Mouse (Mus musculus): ENCODE results near the gene Cnnm4. TPM values are rescaled to one million over a fixed set of nuclear protein-coding genes. Genes with fewer than 3 reads are reported as not detected.
A peak's percentile ranks its signal among the peaks of the same experiment; 100 is the strongest.

The Cnnm4 gene
- total and polyA plus RNA-seq, 3 experiments: 3.0 to 4.6 (median 3.5) TPM

DNA sequence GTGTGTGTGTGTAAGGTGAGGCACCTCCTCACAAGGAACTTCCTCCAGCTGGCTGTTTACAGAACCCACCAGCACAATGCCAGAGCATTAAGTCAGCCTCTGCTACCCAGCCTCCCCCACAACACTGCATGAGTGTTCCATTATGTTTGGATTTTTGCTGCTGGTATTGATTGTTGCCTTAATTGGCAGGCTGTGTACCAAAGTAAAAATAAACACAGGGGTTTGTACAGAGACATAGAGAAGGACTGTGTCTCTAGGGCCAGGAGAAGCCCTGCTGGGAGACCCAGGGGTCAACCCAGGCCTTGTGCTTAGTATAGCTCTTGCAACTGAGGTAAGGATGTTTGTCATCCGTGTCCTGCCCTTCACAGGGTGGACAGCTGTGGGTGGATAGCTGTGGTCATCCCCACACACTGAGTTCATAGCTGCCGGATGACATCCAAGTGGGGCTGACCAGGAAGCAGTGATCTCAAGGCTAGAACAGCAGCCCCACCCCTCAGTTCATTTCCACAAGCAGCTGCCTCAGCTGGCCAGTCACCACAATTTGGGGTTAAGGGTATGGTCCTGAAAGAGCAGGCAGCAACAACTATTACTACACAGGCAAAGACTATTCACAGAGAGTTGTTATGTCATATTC lies 1.5 kb upstream of the Cnnm4 start:
- no peak for DNase-seq (ENCODE audit: extremely low read depth)
- Histone ChIP-seq H3K4me3 (replicated peaks in 1 of 3; ENCODE audit: low read depth in 2 of 3, low read length in 2 of 3, poor library complexity in 1 of 3) (no peak overlapping the region), H3K36me3 (replicated peaks in 1 of 2; ENCODE audit: control insufficient read depth in 1 of 2, insufficient read depth in 1 of 2, low read length in 1 of 2) (no peaks in the 10 kb centered on the region), H3K27ac (ENCODE audit: insufficient read depth, low read depth) (no peak overlapping the region), H3K9me3 (replicated peaks; ENCODE audit: low read length) (no peaks in the 10 kb centered on the region), H3K9ac (ENCODE audit: insufficient read depth, low read depth) (no peak overlapping the region), H3K4me1 (ENCODE audit: control insufficient read depth in 1 of 2, insufficient read depth in 2 of 2) (peaks cover 36 to 55% of the 10 kb centered on the region in 2 experiments), H3K79me2 (replicated peaks; ENCODE audit: control insufficient read depth, extremely low read depth, insufficient read depth, poor library complexity, severe bottlenecking) (no peaks in the 10 kb centered on the region), H3K27me3 (replicated peaks) (no peaks in the 10 kb centered on the region), H3K4me2 (ENCODE audit: insufficient read depth, low read depth, poor library complexity, severe bottlenecking) (no peak overlapping the region)
- in situ Hi-C loops (cut with MboI; ENCODE audit: low pct_ligation_motif_present, low pct_unique_long_range_greater_than_20kb, low sequenced_read_pairs) (loop anchor here (10.0 kb wide), 2 partner anchors 105 to 145 kb away; partner anchors contain the start of gene Kansl3), dilution Hi-C loops (cut with MboI; ENCODE audit: extremely low pct_ligation_motif_present, extremely low pct_unique_long_range_greater_than_20kb, low sequenced_read_pairs) (no loop called here)
- TF ChIP-seq CTCF (conservative IDR thresholded peaks at IDR 0.05 in 1 of 2, IDR thresholded peaks at IDR 0.05 in 1 of 2; ENCODE audit: low read depth in 2 of 2, low read length in 2 of 2): no peak
- no peak for TF ChIP-seq GABPA (IDR thresholded peaks at IDR 0.05; ENCODE audit: insufficient replicate concordance, low read depth, low read length)
- no peak for TF ChIP-seq ZMIZ1 (IDR thresholded peaks at IDR 0.05; ENCODE audit: low read depth, low read length)
- no peak for TF ChIP-seq ZNF384 (IDR thresholded peaks at IDR 0.05; ENCODE audit: low read depth, low read length)
- TF ChIP-seq POLR2A (IDR thresholded peaks at IDR 0.05; ENCODE audit: low read depth, low read length): no peak
- no peak for TF ChIP-seq SMC3 (IDR thresholded peaks at IDR 0.05; ENCODE audit: low read depth, low read length)
- no peak for TF ChIP-seq ELF1 (IDR thresholded peaks at IDR 0.05; ENCODE audit: low read depth, low read length)
- TF ChIP-seq NELFE (IDR thresholded peaks at IDR 0.05; ENCODE audit: low read depth, low read length): no peak
- no peak for TF ChIP-seq ETS1 (conservative IDR thresholded peaks at IDR 0.05; ENCODE audit: low read depth, low read length)
- TF ChIP-seq KAT2A (IDR thresholded peaks at IDR 0.05; ENCODE audit: insufficient replicate concordance, low read length): no peak

DNA sequence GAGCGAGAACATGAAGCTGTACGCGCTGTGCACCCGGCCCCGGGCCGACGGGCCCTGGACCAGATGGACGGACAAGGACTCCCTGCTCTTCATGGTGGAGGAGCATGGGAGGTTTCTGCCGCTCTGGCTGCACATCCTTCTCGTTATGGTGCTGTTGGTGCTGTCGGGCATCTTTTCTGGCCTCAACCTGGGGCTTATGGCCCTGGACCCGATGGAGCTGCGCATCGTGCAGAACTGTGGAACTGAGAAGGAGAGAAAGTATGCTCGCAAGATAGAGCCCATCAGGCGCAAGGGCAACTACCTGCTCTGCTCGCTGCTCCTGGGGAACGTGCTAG lies 653 bp downstream of the Cnnm4 start:
- H3K9me3 ChIP-seq (replicated peaks; ENCODE audit: low read length): no peaks in the 10 kb centered on the region
- no peaks in the 10 kb centered on the region for H3K36me3 ChIP-seq (replicated peaks in 1 of 2; ENCODE audit: control insufficient read depth in 1 of 2, insufficient read depth in 1 of 2, low read length in 1 of 2)
- H3K4me3 ChIP-seq (replicated peaks in 1 of 3; ENCODE audit: low read depth in 2 of 3, low read length in 2 of 3, poor library complexity in 1 of 3): peak overlapping the region; percentile 68 to 77 (median 75)
- H3K27me3 ChIP-seq (replicated peaks): no peaks in the 10 kb centered on the region
- peak overlapping the region; percentile 52; the same call in 1 of the 2 replicates for H3K9ac ChIP-seq (ENCODE audit: insufficient read depth, low read depth)
- DNase-seq (ENCODE audit: extremely low read depth): no peak
- H3K27ac ChIP-seq (ENCODE audit: insufficient read depth, low read depth): no peak overlapping the region
- H3K79me2 ChIP-seq (replicated peaks; ENCODE audit: control insufficient read depth, extremely low read depth, insufficient read depth, poor library complexity, severe bottlenecking): no peaks in the 10 kb centered on the region
- peaks cover 36 to 76% of the 10 kb centered on the region in 2 experiments for H3K4me1 ChIP-seq (ENCODE audit: control insufficient read depth in 1 of 2, insufficient read depth in 2 of 2)
- 0 out of 2 replicates have a peak, but pooled peaks have one; percentile 11 for TF ChIP-seq SIN3A (IDR thresholded peaks at IDR 0.05; ENCODE audit: low read length)
- TF ChIP-seq CHD2 (IDR thresholded peaks at IDR 0.05; ENCODE audit: low read length): no peak
- dilution Hi-C loops (cut with MboI; ENCODE audit: extremely low pct_ligation_motif_present, extremely low pct_unique_long_range_greater_than_20kb, low sequenced_read_pairs) (no loop called here), in situ Hi-C loops (cut with MboI; ENCODE audit: low pct_ligation_motif_present, low pct_unique_long_range_greater_than_20kb, low sequenced_read_pairs) (loop anchor here (10.0 kb wide), 2 partner anchors 107 to 147 kb away; partner anchors contain the start of gene Kansl3)
- peak overlapping the region; percentile 67 for H3K4me2 ChIP-seq (ENCODE audit: insufficient read depth, low read depth, poor library complexity, severe bottlenecking)

- H3K4me1 ChIP-seq (ENCODE audit: control insufficient read depth in 1 of 2, insufficient read depth in 2 of 2): peaks cover 30 to 67% of the 10 kb centered on the region in 2 experiments
- no peaks in the 10 kb centered on the region for H3K9me3 ChIP-seq (replicated peaks; ENCODE audit: low read length)
- no peak overlapping the region; the same call in 1 of the 2 replicates for H3K9ac ChIP-seq (ENCODE audit: insufficient read depth, low read depth)
- in situ Hi-C loops (cut with MboI; ENCODE audit: low pct_ligation_motif_present, low pct_unique_long_range_greater_than_20kb, low sequenced_read_pairs): loop anchor here (10.0 kb wide), 2 partner anchors 108 to 148 kb away; partner anchors contain the start of gene Kansl3
- dilution Hi-C loops (cut with MboI; ENCODE audit: extremely low pct_ligation_motif_present, extremely low pct_unique_long_range_greater_than_20kb, low sequenced_read_pairs): no loop called here
- no peaks in the 10 kb centered on the region for H3K79me2 ChIP-seq (replicated peaks; ENCODE audit: control insufficient read depth, extremely low read depth, insufficient read depth, poor library complexity, severe bottlenecking)
- peak; percentile 21 for DNase-seq (ENCODE audit: extremely low read depth)
- no peak overlapping the region for H3K27ac ChIP-seq (ENCODE audit: insufficient read depth, low read depth)
- peak overlapping the region in 1 of 3 experiments; percentile 12 for H3K4me3 ChIP-seq (replicated peaks in 1 of 3; ENCODE audit: low read depth in 2 of 3, low read length in 2 of 3, poor library complexity in 1 of 3)
- TF ChIP-seq POLR2AphosphoS2 (IDR thresholded peaks at IDR 0.05; ENCODE audit: low read depth, low read length) (no peak), E2F4 (IDR thresholded peaks at IDR 0.05; ENCODE audit: insufficient replicate concordance, low read depth, low read length) (no peak), KAT2A (IDR thresholded peaks at IDR 0.05; ENCODE audit: insufficient replicate concordance, low read length) (no peak), ZNF384 (IDR thresholded peaks at IDR 0.05; ENCODE audit: low read depth, low read length) (no peak)
- H3K4me2 ChIP-seq (ENCODE audit: insufficient read depth, low read depth, poor library complexity, severe bottlenecking): peak overlapping the region; percentile 57
- H3K36me3 ChIP-seq (replicated peaks in 1 of 2; ENCODE audit: control insufficient read depth in 1 of 2, insufficient read depth in 1 of 2, low read length in 1 of 2): peaks cover 0 to 6% of the 10 kb centered on the region in 2 experiments
- H3K27me3 ChIP-seq (replicated peaks): no peaks in the 10 kb centered on the region
Observed at GRCm38 (mm10) chr1:36473211-36473780, 1.9 kb downstream of the Cnnm4 start.
